Mouse (Mus musculus) intestine, embryonic 15.5 days (tissue): Measurements from ENCODE around the gene Cd200r4. TPM values are rescaled to one million over a fixed set of nuclear protein-coding genes. Genes with fewer than 3 reads are reported as not detected.

ENCODE experiments used
- polyA plus RNA-seq: library from polyadenylated mRNA; unstranded; fragments of >200 nt; fragmentation: Nextera tagmentation; extraction: Ambion mirVana; gene quantifications from 2 replicates; pipeline ENCODE4 v1.2.1, GENCODE M21; 2015

Gene Cd200r4
- polyA plus RNA-seq, 1 experiment from 2014 or later: 0.28 TPM

Other genes with a start within 250 kb of the Cd200r4 start
- gene Nepro, start 87.4 kb upstream of the Cd200r4 start, polyA plus RNA-seq: 7.6 and 8.2 TPM in 2 replicates
- gene Gtpbp8, start 65.4 kb upstream of the Cd200r4 start, polyA plus RNA-seq: 30.0 and 35.0 TPM in 2 replicates
- gene Cd200r1, start 46.0 kb upstream of the Cd200r4 start, polyA plus RNA-seq: 0.98 and 1.1 TPM in 2 replicates
- gene Cd200r2, start 55.4 kb downstream of the Cd200r4 start, polyA plus RNA-seq: 0.21 and 0.46 TPM in 2 replicates
- gene Cd200r3, start 131.9 kb downstream of the Cd200r4 start, polyA plus RNA-seq: 0.45 and 0.75 TPM in 2 replicates